Mouse (Mus musculus): ENCODE results near the gene Tll2.

Gene Tll2

GRCm38 (mm10) chr19:41206811-41207344 lies at the start of gene Tll2:
TSS of gene Tll2 (minus strand) at chr19:41206835.
- peak; percentile 88 for DNase-seq

GRCm38 (mm10) chr19:41254584-41254983 lies 47.9 kb upstream of the Tll2 start:
- no peak for DNase-seq

GRCm38 (mm10) chr19:41248968-41249367 lies 42.3 kb upstream of the Tll2 start:
- DNase-seq, result no peak

GRCm38 (mm10) chr19:41248271-41248670 lies 41.6 kb upstream of the Tll2 start:
- DNase-seq, result no peak

GRCm38 (mm10) chr19:41246271-41246670 lies 39.6 kb upstream of the Tll2 start:
- no peak for DNase-seq

GRCm38 (mm10) chr19:41244581-41244980 lies 37.9 kb upstream of the Tll2 start:
- peak; percentile 71 for DNase-seq

- no peak for DNase-seq
Measured at GRCm38 (mm10) chr19:41241997-41242396, 35.4 kb upstream of the Tll2 start.

- no peak for DNase-seq
Measured at GRCm38 (mm10) chr19:41233698-41234097, 27.1 kb upstream of the Tll2 start.

GRCm38 (mm10) chr19:41208326-41208725 lies 1.7 kb upstream of the Tll2 start:
- no peak for DNase-seq

GRCm38 (mm10) chr19:41206041-41206810 lies 409 bp downstream of the Tll2 start:
- DNase-seq, result peak; percentile 42

- DNase-seq, result peak; percentile 38
Measured at GRCm38 (mm10) chr19:41204159-41205081, 2.2 kb downstream of the Tll2 start.

- DNase-seq, result no peak
Measured at GRCm38 (mm10) chr19:41197606-41198005, 9.0 kb downstream of the Tll2 start.

GRCm38 (mm10) chr19:41193379-41193778 lies 13.3 kb downstream of the Tll2 start:
- DNase-seq, result no peak

GRCm38 (mm10) chr19:41192953-41193352 lies 13.7 kb downstream of the Tll2 start:
- DNase-seq, result no peak

GRCm38 (mm10) chr19:41191724-41192123 lies 14.9 kb downstream of the Tll2 start:
- DNase-seq, result peak; percentile 63

- DNase-seq, result peak; percentile 28
Measured at GRCm38 (mm10) chr19:41190876-41191434, 15.7 kb downstream of the Tll2 start.

- DNase-seq, result peak; percentile 35
Measured at GRCm38 (mm10) chr19:41177331-41177730, 29.3 kb downstream of the Tll2 start.

GRCm38 (mm10) chr19:41176881-41177280 lies 29.8 kb downstream of the Tll2 start:
- DNase-seq, result no peak

- DNase-seq, result no peak
Measured at GRCm38 (mm10) chr19:41165914-41166235, 40.8 kb downstream of the Tll2 start.

GRCm38 (mm10) chr19:41165144-41165913 lies 41.3 kb downstream of the Tll2 start:
- no peak for DNase-seq

GRCm38 (mm10) chr19:41164447-41165095 lies 42.1 kb downstream of the Tll2 start:
- peak; percentile 39 for DNase-seq

- DNase-seq, result peak; percentile 43
Measured at GRCm38 (mm10) chr19:41160388-41160787, 46.2 kb downstream of the Tll2 start.

All from embryo, embryonic 11 days (tissue).